Mouse (Mus musculus): ENCODE measurements around the gene Obox7. TPM values are rescaled to one million over a fixed set of nuclear protein-coding genes. Genes with fewer than 3 reads are reported as not detected.

Gene Obox7
- not detected for polyA plus RNA-seq (2017; shearing (Covaris generic))

GRCm38 (mm10) chr7:14659196-14659595 lies at the start of gene Obox7:
Obox7 (plus strand) TSS chr7:14659496.

Other genes with a start within 250 kb of the Obox7 start
- gene Sult2a8, start 212.7 kb upstream of the Obox7 start, polyA plus RNA-seq (2017; shearing (Covaris generic)), result under 1 TPM in 1 of 2 experiments, not detected in 1; 0.20 TPM
- not detected for gene Sult2a7, start 165.3 kb upstream of the Obox7 start, polyA plus RNA-seq (2017; shearing (Covaris generic))
- not detected for gene Vmn1r90, start 96.0 kb upstream of the Obox7 start, polyA plus RNA-seq (2017; shearing (Covaris generic))

All from activated CD4-positive, CD25-positive, alpha-beta regulatory T cell (primary cell).